Mouse (Mus musculus): ENCODE measurements around the gene Slc1a3.

GRCm38 (mm10) chr15:8616290-8616689, 94.3 kb downstream of the Slc1a3 start:
- no peak for TF ChIP-seq CTCF (IDR thresholded peaks at IDR 0.05)
- no peak for TF ChIP-seq POLR2A (IDR thresholded peaks at IDR 0.05; ENCODE audit: insufficient read depth, low read depth, low read length)
- TF ChIP-seq EP300 (IDR thresholded peaks at IDR 0.05; ENCODE audit: insufficient read depth, low read depth, low read length), result no peak

All from heart, adult 2 months (tissue).